Mouse (Mus musculus): ENCODE measurements around the gene Adad1. TPM values are rescaled to one million over a fixed set of nuclear protein-coding genes. Genes with fewer than 3 reads are reported as not detected.
A peak's percentile ranks its signal among the peaks of the same experiment; 100 is the strongest.

Gene Adad1
- polyA plus RNA-seq, 1 experiment from 2014 or later: 0.37 TPM

GRCm38 (mm10) chr3:37152274-37152673 lies 88.9 kb downstream of the Adad1 start:
- no peaks in the 10 kb centered on the region for H3K36me3 ChIP-seq (ENCODE audit: control insufficient read depth, insufficient read depth, low read length)
- H3K27me3 ChIP-seq (replicated peaks; ENCODE audit: control insufficient read depth, insufficient read depth, low read length): no peaks in the 10 kb centered on the region
- no peak overlapping the region for H3K4me2 ChIP-seq (ENCODE audit: low read length)
- no peak for ATAC-seq (replicated peaks; ENCODE audit: low FRiP score, low TSS enrichment, low read depth)
- no peak overlapping the region for H3K27ac ChIP-seq (ENCODE audit: low read depth)
- no peak overlapping the region for H3K9ac ChIP-seq (ENCODE audit: low read length)
- H3K4me1 ChIP-seq (replicated peaks; ENCODE audit: control insufficient read depth, insufficient read depth, low read length): 0 out of 2 replicates have a peak, but pooled peaks cover 4% of the 10 kb centered on the region
- no peak for DNase-seq (ENCODE audit: low spot score)
- H3K4me3 ChIP-seq (ENCODE audit: low read depth, low read length): no peak overlapping the region
- 75% methylated on average over 10 of the region's 10 CpGs for WGBS
- no peaks in the 10 kb centered on the region for H3K9me3 ChIP-seq (ENCODE audit: control insufficient read depth, low read length)

- ATAC-seq (replicated peaks; ENCODE audit: low FRiP score, low TSS enrichment, low read depth) (no peak), DNase-seq (ENCODE audit: low spot score) (no peak)
- Histone ChIP-seq H3K9ac (ENCODE audit: low read length) (no peak overlapping the region), H3K4me1 (replicated peaks; ENCODE audit: control insufficient read depth, insufficient read depth, low read length) (0 out of 2 replicates have a peak, but pooled peaks cover 4% of the 10 kb centered on the region), H3K27ac (ENCODE audit: low read depth) (no peak overlapping the region), H3K36me3 (ENCODE audit: control insufficient read depth, insufficient read depth, low read length) (no peaks in the 10 kb centered on the region), H3K4me2 (ENCODE audit: low read length) (no peak overlapping the region), H3K27me3 (replicated peaks; ENCODE audit: control insufficient read depth, insufficient read depth, low read length) (no peaks in the 10 kb centered on the region), H3K4me3 (ENCODE audit: low read depth, low read length) (no peak overlapping the region), H3K9me3 (ENCODE audit: control insufficient read depth, low read length) (no peaks in the 10 kb centered on the region)
- 87% methylated on average over 7 of the region's 7 CpGs for WGBS
Measured at GRCm38 (mm10) chr3:37153004-37153403, 89.7 kb downstream of the Adad1 start.

GRCm38 (mm10) chr3:37154396-37154795 lies 91.1 kb downstream of the Adad1 start:
- Histone ChIP-seq H3K36me3 (ENCODE audit: control insufficient read depth, insufficient read depth, low read length) (no peaks in the 10 kb centered on the region), H3K27ac (ENCODE audit: low read depth) (no peak overlapping the region), H3K4me3 (ENCODE audit: low read depth, low read length) (no peak overlapping the region), H3K9ac (ENCODE audit: low read length) (no peak overlapping the region), H3K9me3 (ENCODE audit: control insufficient read depth, low read length) (no peaks in the 10 kb centered on the region), H3K4me2 (ENCODE audit: low read length) (no peak overlapping the region), H3K4me1 (replicated peaks; ENCODE audit: control insufficient read depth, insufficient read depth, low read length) (0 out of 2 replicates have a peak, but pooled peaks cover 4% of the 10 kb centered on the region), H3K27me3 (replicated peaks; ENCODE audit: control insufficient read depth, insufficient read depth, low read length) (no peaks in the 10 kb centered on the region)
- 61% methylated on average over 7 of the region's 7 CpGs for WGBS
- ATAC-seq (replicated peaks; ENCODE audit: low FRiP score, low TSS enrichment, low read depth) (no peak), DNase-seq (ENCODE audit: low spot score) (no peak)

DNA sequence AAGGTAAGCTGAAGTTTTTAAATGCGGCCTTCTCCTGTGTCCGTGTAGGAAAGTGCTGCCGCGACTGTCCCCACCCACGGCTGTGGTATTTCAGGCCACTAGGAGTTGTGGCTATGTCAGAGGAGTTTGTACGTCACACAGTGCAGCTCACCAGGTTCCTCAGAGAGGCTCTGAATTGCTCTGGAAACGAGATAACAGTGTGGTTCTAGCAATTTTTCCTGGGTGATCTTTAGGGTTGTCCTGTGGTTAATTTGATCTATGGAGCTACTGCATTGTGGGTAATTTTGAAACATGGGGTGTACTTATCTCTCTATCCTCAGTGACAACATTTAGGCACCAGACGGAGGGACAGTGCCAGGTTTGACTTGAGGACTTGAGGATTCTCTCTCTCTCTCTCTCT lies 93.8 kb downstream of the Adad1 start:
- 65% methylated on average over 8 of the region's 8 CpGs for WGBS
- Histone ChIP-seq H3K9ac (ENCODE audit: low read length) (no peak overlapping the region), H3K4me3 (ENCODE audit: low read depth, low read length) (no peak overlapping the region), H3K4me1 (replicated peaks; ENCODE audit: control insufficient read depth, insufficient read depth, low read length) (0 out of 2 replicates have a peak, but pooled peaks cover 4% of the 10 kb centered on the region), H3K36me3 (ENCODE audit: control insufficient read depth, insufficient read depth, low read length) (no peaks in the 10 kb centered on the region), H3K9me3 (ENCODE audit: control insufficient read depth, low read length) (no peaks in the 10 kb centered on the region), H3K27me3 (replicated peaks; ENCODE audit: control insufficient read depth, insufficient read depth, low read length) (no peaks in the 10 kb centered on the region), H3K27ac (ENCODE audit: low read depth) (no peak overlapping the region), H3K4me2 (ENCODE audit: low read length) (no peak overlapping the region)
- ATAC-seq (replicated peaks; ENCODE audit: low FRiP score, low TSS enrichment, low read depth) (no peak), DNase-seq (ENCODE audit: low spot score) (no peak)

GRCm38 (mm10) chr3:37158246-37158645 lies 94.9 kb downstream of the Adad1 start:
- Histone ChIP-seq H3K9me3 (ENCODE audit: control insufficient read depth, low read length) (no peaks in the 10 kb centered on the region), H3K36me3 (ENCODE audit: control insufficient read depth, insufficient read depth, low read length) (no peaks in the 10 kb centered on the region), H3K4me3 (ENCODE audit: low read depth, low read length) (no peak overlapping the region), H3K27me3 (replicated peaks; ENCODE audit: control insufficient read depth, insufficient read depth, low read length) (no peaks in the 10 kb centered on the region), H3K9ac (ENCODE audit: low read length) (no peak overlapping the region), H3K4me1 (replicated peaks; ENCODE audit: control insufficient read depth, insufficient read depth, low read length) (0 out of 2 replicates have a peak, but pooled peaks cover 4% of the 10 kb centered on the region), H3K4me2 (ENCODE audit: low read length) (no peak overlapping the region), H3K27ac (ENCODE audit: low read depth) (no peak overlapping the region)
- WGBS: 65% methylated on average over 3 of the region's 3 CpGs
- DNase-seq (ENCODE audit: low spot score): no peak
- 0 out of 2 replicates have a peak, but pooled peaks have one; percentile 50 for ATAC-seq (replicated peaks; ENCODE audit: low FRiP score, low TSS enrichment, low read depth)

DNA sequence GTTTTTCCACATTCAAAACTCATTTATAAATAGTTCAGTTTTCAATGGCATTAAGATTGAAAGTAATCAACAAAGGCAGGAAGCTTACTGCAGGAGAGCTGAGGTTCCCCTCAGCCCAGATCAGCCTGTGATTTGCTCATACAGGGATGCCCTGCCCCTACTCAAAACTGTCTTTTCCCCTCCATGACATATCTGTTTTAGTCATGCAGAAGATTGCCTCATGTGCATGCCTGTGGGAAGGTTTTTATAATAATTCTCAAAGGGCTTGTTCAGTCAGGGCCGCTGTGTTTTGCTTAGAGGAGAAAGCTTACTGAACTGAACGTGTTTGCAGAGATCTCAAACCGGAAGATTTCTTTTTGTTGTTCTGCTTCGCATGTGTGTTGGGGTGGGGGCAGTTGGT lies 97.8 kb downstream of the Adad1 start:
- H3K27ac ChIP-seq (ENCODE audit: low read depth): no peak overlapping the region
- ATAC-seq (replicated peaks; ENCODE audit: low FRiP score, low TSS enrichment, low read depth): no peak
- H3K4me1 ChIP-seq (replicated peaks; ENCODE audit: control insufficient read depth, insufficient read depth, low read length): no peaks in the 10 kb centered on the region
- DNase-seq (ENCODE audit: low spot score): no peak
- no peak overlapping the region for H3K9ac ChIP-seq (ENCODE audit: low read length)
- no peaks in the 10 kb centered on the region for H3K27me3 ChIP-seq (replicated peaks; ENCODE audit: control insufficient read depth, insufficient read depth, low read length)
- no peaks in the 10 kb centered on the region for H3K9me3 ChIP-seq (ENCODE audit: control insufficient read depth, low read length)
- no peak overlapping the region for H3K4me2 ChIP-seq (ENCODE audit: low read length)
- 78% methylated on average over 4 of the region's 4 CpGs for WGBS
- H3K36me3 ChIP-seq (ENCODE audit: control insufficient read depth, insufficient read depth, low read length): no peaks in the 10 kb centered on the region
- H3K4me3 ChIP-seq (ENCODE audit: low read depth, low read length): no peak overlapping the region

DNA sequence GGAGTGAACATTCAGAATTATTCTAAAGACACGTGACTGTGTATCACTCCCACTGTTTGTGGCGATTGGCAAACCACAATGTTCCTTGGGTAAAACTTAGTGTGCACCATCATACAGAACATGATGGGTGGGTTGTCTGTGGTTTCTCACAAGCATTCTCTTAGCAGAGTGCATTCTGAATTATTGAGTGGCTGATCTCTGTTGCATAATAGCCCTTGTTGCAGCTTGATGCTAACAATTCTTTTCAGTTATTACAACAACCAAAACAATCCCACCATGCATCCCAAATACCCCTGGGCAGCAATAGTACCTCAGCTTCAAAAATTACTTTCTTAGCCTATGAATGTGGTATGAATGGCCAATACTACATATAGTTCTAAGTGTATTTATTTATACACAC lies 106.0 kb downstream of the Adad1 start:
- 86% methylated on average over 2 of the region's 2 CpGs for WGBS
- no peak for ATAC-seq (replicated peaks; ENCODE audit: low FRiP score, low TSS enrichment, low read depth)
- H3K4me2 ChIP-seq (ENCODE audit: low read length): no peak overlapping the region
- DNase-seq (ENCODE audit: low spot score): no peak
- no peaks in the 10 kb centered on the region for H3K36me3 ChIP-seq (ENCODE audit: control insufficient read depth, insufficient read depth, low read length)
- H3K27me3 ChIP-seq (replicated peaks; ENCODE audit: control insufficient read depth, insufficient read depth, low read length): no peaks in the 10 kb centered on the region
- H3K4me1 ChIP-seq (replicated peaks; ENCODE audit: control insufficient read depth, insufficient read depth, low read length): no peaks in the 10 kb centered on the region
- no peak overlapping the region for H3K27ac ChIP-seq (ENCODE audit: low read depth)
- no peak overlapping the region for H3K9ac ChIP-seq (ENCODE audit: low read length)
- no peak overlapping the region for H3K4me3 ChIP-seq (ENCODE audit: low read depth, low read length)
- H3K9me3 ChIP-seq (ENCODE audit: control insufficient read depth, low read length): no peaks in the 10 kb centered on the region

Other genes starting within 250 kb of the Adad1 start
- gene 4932438A13Rik, start 200.4 kb upstream of the Adad1 start, polyA plus RNA-seq (2014; fragmentation: Nextera tagmentation; extraction: Ambion mirVana): 54.3 and 56.8 TPM in 2 replicates
- gene Il2, start 62.4 kb downstream of the Adad1 start, polyA plus RNA-seq (2014; fragmentation: Nextera tagmentation; extraction: Ambion mirVana): 0.23 and 0.38 TPM in 2 replicates
- not detected in 2 replicates for gene Il21, start 169.1 kb downstream of the Adad1 start, polyA plus RNA-seq (2014; fragmentation: Nextera tagmentation; extraction: Ambion mirVana)
- 5.4 and 8.1 TPM in 2 replicates for gene Bbs12, start 249.0 kb downstream of the Adad1 start, polyA plus RNA-seq (2014; fragmentation: Nextera tagmentation; extraction: Ambion mirVana)
- 0.46 and 1.5 TPM in 2 replicates for gene Cetn4, start 249.2 kb downstream of the Adad1 start, polyA plus RNA-seq (2014; fragmentation: Nextera tagmentation; extraction: Ambion mirVana)

Measured in intestine, embryonic 14.5 days (tissue).